ENCODE assay signal across 19 mouse cellular contexts in genomic region chr7:11617082-11617481, GRCm38 (mm10). TPM values are rescaled to one million over a fixed set of nuclear protein-coding genes. Genes with fewer than 3 reads are reported as not detected.
A peak's percentile ranks its signal among the peaks of the same experiment; 100 is the strongest.
DNase-seq lines count a peak whose midpoint lies in the region; ATAC-seq and TF ChIP-seq lines count a peak whose summit lies in the region.
"Not testable (repeated sequence)": the region's sequence is repeated elsewhere in the genome, so short reads cannot be mapped to it uniquely, and the experiment has no call there.
"Had no signal": no experiment of that assay in that cellular context is flagged by ENCODE, and none has a peak within 500 bp of the region (broad histone marks: within the 10 kb centered on the region; RNA-seq: fewer than 3 reads in every experiment).

No protein-coding gene starts in this region.

- not testable (repeated sequence) for H3K36me3 ChIP-seq in MEL (ENCODE audit: control insufficient read depth in 1 of 2, insufficient read depth in 2 of 2, low read length in 2 of 2); liver, postnatal 0 days (replicated peaks; ENCODE audit: insufficient read depth, low read length)

- not testable (repeated sequence) for H3K79me2 ChIP-seq in MEL (ENCODE audit: control insufficient read depth, insufficient read depth, low read length, poor library complexity)

- not testable (repeated sequence) for H3K9me3 ChIP-seq in MEL (replicated peaks; ENCODE audit: insufficient read depth, low read length); liver, postnatal 0 days (ENCODE audit: low read length)

- ATAC-seq in liver, postnatal 0 days = not testable (repeated sequence)

- H3K27ac ChIP-seq in MEL (ENCODE audit: control insufficient read depth, low read depth, low read length); liver, postnatal 0 days (ENCODE audit: low read depth): not testable (repeated sequence)

- not testable (repeated sequence) for H3K27me3 ChIP-seq in MEL (ENCODE audit: control insufficient read depth in 1 of 2, insufficient read depth in 2 of 2, low read length in 2 of 2); liver, postnatal 0 days (ENCODE audit: insufficient read depth, low read length)

- peak; percentile 73 for DNase-seq in MEL (ENCODE audit: low read depth, low spot score)
- peak; percentile 39 for DNase-seq in adrenal gland, postnatal 10 days
- DNase-seq in embryo, embryonic 9.5 days (ENCODE audit: extremely low spot score) = peak; percentile 61
- peak; percentile 10 for DNase-seq in hindlimb bud, embryonic 11.5 days (ENCODE audit: extremely low spot score, low read depth, low spot score)
- DNase-seq in kidney, postnatal 36 days = peak; percentile 3 to 53
- not testable (repeated sequence) for DNase-seq in liver, postnatal 0 days
- peak; percentile 8 for DNase-seq in retina, embryonic 14.5 days (ENCODE audit: low spot score)

- TF ChIP-seq RAD21 in MEL (IDR thresholded peaks at IDR 0.05; ENCODE audit: low read depth, low read length) = peak; percentile 52

- H3K4me1 ChIP-seq in MEL (ENCODE audit: control insufficient read depth in 1 of 2, insufficient read depth in 2 of 2, low read length in 2 of 2); liver, postnatal 0 days (ENCODE audit: insufficient read depth): not testable (repeated sequence)

- peak; percentile 42 to 50 (median 44) for TF ChIP-seq CTCF in MEL (IDR thresholded peaks at IDR 0.05 in 2 of 3, conservative IDR thresholded peaks at IDR 0.05 in 1 of 3; ENCODE audit: control insufficient read depth in 1 of 3, insufficient read depth in 1 of 3, low read depth in 2 of 3, low read length in 3 of 3, poor library complexity in 1 of 3, severe bottlenecking in 1 of 3)
- peak; percentile 22 for TF ChIP-seq CTCF in liver, postnatal 0 days (IDR thresholded peaks at IDR 0.05; ENCODE audit: low read depth)

- TF ChIP-seq EP300 in MEL (IDR thresholded peaks at IDR 0.05; ENCODE audit: low read depth in 1 of 2, low read length in 2 of 2); liver, postnatal 0 days (IDR thresholded peaks at IDR 0.05; ENCODE audit: low read depth): not testable (repeated sequence)

- H3K9ac ChIP-seq in MEL (ENCODE audit: control insufficient read depth, low read depth, low read length, poor library complexity, severe bottlenecking); liver, postnatal 0 days (replicated peaks): not testable (repeated sequence)

- 8% methylated on average over 8 of the region's 8 CpGs for WGBS in liver, postnatal 0 days (ENCODE audit: insufficient replicate concordance)

- H3K4me3 ChIP-seq in MEL (ENCODE audit: control insufficient read depth in 1 of 2, insufficient read depth in 1 of 2, low read depth in 2 of 2, low read length in 2 of 2); liver, postnatal 0 days (ENCODE audit: low read depth, low read length): not testable (repeated sequence)

- not testable (repeated sequence) for H3K4me2 ChIP-seq in liver, postnatal 0 days (ENCODE audit: low read depth, low read length)

- TF ChIP-seq POLR2A in MEL (IDR thresholded peaks at IDR 0.05; ENCODE audit: control insufficient read depth in 1 of 2, insufficient read depth in 1 of 2, low read depth in 1 of 2, low read length in 2 of 2, poor library complexity in 1 of 2) = not testable (repeated sequence)

TF ChIP-seq in MEL, 35 proteins besides CTCF, POLR2A, EP300 and RAD21:
- TF ChIP-seq SMC3 (IDR thresholded peaks at IDR 0.05; ENCODE audit: low read depth, low read length) (peak; percentile 38), ZC3H11A (IDR thresholded peaks at IDR 0.05; ENCODE audit: low read depth, low read length) (peak; percentile 15; the same call in 1 of the 2 replicates), NRF1 (IDR thresholded peaks at IDR 0.05; ENCODE audit: insufficient read depth, low read depth, low read length, poor library complexity, severe bottlenecking) (peak; percentile 39; the same call in 1 of the 2 replicates)
TF ChIP-seq in MEL: peak in this region for 3; not testable (repeated sequence) for 32.

RNA-seq across cellular contexts. Expression of gene Zscan4-ps3, which starts 8.0 kb away (rescaled TPM):
- total RNA-seq in MEL (2012; rRNA removed) = not detected in 2 replicates
- polyA plus RNA-seq in MEL (2012; ENCODE audit: insufficient read depth in 1 of 2, insufficient read length in 2 of 2, low read depth in 1 of 2, low replicate concordance in 2 of 2, missing spikeins in 1 of 2) = not detected
- not detected for total RNA-seq in adrenal gland, postnatal 10 days (2021)
- polyA plus RNA-seq in liver, postnatal 0 days (2015; fragmentation: Nextera tagmentation; extraction: Ambion mirVana) = not detected in 2 replicates
- total RNA-seq: gastrocnemius, adult 18-20 months; heart, adult 2 months; heart, postnatal 14 days; left cerebral cortex, postnatal 25 days; megakaryocyte progenitor cell, adult 5-6 weeks had no signal
- polyA plus RNA-seq: brain, embryonic 14.5 days; embryonic facial prominence, embryonic 14.5 days; forebrain, embryonic 13.5 days; heart, adult 2 months; intestine, embryonic 16.5 days; lung, adult 2 months; stomach, embryonic 16.5 days; urinary bladder, adult 2 months had no signal
